Mouse (Mus musculus) adrenal gland, postnatal 14 days (tissue): ENCODE results near the gene Rex1bd. TPM values are rescaled to one million over a fixed set of nuclear protein-coding genes. Genes with fewer than 3 reads are reported as not detected.
"Not testable (repeated sequence)": the region's sequence is repeated elsewhere in the genome, so short reads cannot be mapped to it uniquely, and the experiment has no call there.

Experiments
- DNase-seq: peaks from one replicate; pipeline ENCODE4 v3.0.0; 2021; ENCODE audit warnings: mixed read lengths
- total RNA-seq: library from RNA; stranded (reverse); gene quantifications from 2 replicates; pipeline ENCODE4 v1.2.3, GENCODE M21; 2021

The Rex1bd gene
- total RNA-seq, 1 experiment from 2014 or later, result 123 TPM

- no peak for DNase-seq
Observed at GRCm38 (mm10) chr8:70529299-70529698, 22.7 kb upstream of the Rex1bd start.

DNA sequence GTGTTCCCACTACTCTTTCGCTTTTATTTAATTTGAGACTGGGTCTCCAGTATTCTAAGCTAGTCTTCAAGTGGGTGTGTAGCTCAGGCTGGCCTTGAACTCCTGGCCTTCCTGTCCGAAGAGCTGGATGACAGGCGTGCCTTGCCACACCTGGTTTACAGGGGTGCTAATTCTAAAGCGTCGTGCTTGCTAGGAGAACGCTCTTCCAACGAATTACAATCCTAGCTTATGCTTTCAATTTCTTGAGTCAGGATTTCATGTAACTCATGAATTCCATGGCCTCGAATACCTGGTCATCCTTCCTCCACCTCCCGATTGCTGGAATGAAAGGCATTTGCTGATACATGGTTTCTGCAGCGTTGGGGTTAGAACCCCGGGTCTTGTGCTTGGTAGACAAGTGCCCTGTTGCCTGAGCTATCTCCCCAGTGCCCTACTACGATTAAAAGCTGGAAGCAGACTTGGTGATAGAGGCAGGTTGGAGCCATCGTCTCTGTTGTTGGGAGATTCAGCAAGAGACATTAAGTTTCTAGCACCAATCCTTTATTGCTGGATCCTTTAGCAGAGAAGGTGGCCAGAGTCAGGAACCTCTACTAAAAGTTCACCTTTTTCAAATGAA lies 21.7 kb upstream of the Rex1bd start:
- DNase-seq, result no peak

DNA sequence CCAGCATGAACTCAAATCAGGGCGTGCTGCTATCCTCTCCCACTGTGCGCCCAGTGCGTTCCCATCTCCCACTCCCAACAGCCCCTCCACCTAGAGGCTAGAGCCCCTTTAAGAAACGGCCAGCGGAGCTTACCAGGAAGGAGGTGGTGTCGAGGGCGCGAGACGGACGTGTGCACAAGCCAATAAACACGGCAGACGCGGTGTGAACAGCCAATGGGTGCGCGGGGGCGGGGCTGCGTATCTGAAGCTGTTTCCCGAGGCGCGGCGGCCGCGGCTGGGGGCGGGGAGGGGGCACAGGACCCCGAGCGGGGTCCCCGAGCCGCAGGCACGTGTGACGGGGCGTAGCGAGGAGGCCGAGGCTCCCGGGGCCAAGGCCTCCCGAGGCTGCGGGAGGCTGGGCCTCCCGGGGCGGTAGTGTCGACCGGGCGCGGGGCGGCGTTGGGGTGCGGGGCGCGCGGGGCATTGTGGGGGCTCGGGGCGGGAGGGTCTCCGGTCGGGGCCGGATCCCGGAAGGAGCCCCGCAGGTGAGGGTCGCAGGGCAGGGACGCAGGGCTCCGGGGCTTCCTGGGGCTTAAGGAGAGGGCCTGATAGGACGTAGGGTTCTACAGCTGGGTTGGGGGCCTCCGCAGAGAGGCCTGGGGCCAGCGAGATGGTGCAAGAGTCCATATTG lies 21.1 kb upstream of the Rex1bd start, which contains the start of the genes Fkbp8 and Kxd1:
Gene Fkbp8 (plus strand): TSS at position 213 of the 670 bp plus-strand sequence.
Gene Kxd1 (minus strand): TSS at position 445 of the 670 bp plus-strand sequence.
- DNase-seq, result peak; percentile 98

- no peak for DNase-seq
Observed at GRCm38 (mm10) chr8:70527111-70527511, 20.6 kb upstream of the Rex1bd start.

DNA sequence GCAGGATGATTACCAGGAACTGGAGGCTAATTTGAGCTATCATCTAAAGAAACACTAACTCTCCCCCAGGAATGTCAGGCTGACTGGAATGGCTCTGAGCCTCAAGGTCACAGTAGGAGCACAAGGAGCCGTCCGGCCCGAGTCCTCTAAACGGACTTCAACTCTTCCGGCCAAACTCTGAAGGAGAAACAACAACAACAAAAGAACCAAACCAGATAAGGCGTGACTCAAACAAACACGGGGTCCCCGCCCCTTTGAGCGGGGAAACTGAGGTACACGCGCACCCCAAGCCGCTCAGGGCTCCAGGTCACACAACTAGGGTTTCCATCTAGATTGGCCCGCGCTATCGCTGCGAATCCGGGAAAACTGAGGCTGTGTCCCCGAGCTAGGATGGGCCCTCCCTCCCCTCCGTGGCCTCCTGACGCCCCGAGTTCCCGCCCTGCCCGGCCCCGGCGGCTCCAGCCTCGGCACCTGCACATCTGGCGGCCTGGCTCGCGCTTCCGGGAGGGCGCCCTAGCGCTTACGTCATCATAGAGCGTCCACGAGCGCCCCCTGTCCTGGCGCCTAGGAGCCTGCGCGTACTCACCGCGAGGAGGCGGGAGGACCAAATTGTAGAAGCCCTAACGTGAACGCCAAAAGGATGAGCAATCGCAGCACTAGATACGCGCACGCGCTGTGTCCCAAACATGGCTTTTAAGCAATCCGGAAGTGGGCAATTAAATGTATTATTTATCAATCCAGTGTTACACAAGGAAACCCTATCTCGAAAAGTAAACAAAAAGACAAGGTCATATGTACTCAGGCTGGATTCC lies 16.2 kb upstream of the Rex1bd start:
- DNase-seq, result peak; percentile 97

DNA sequence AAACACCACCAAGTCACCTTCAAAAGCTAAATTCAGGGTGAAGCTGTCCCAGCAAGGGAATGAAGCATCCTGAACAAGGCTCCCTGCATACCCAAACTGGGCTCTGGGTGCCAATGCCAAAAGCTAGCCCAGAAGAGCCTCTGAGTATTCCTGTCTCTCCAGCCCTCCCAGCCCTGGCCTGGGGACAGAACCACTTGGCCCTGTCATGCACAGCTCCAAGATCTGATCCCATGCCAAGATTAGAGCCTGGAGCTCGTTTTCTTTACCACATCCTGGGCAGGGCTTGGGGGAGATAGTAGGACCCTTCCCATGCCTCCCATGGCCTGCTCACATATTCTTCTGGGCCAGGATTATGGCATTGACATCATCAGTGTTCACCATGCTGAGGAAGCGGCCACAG lies 13.1 kb upstream of the Rex1bd start:
- no peak for DNase-seq

DNA sequence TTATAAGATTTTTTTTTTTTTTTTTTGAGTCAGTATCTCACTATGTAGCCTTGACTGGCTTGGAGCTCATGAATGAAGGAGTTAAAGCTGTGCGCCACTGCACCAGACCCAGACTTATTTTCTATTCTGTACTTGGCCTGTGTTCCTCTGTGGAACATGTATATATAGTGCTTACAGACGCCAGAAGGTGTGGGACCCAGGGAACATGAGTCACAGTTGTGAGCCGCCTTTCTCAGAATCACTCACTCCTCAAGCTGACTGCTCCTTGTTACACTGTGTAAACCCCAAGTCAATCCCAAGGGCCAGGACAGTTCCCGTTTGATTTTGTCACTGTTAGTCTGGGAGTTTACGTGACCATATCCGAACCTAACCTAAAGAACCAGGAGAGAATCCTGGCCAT lies 12.5 kb upstream of the Rex1bd start:
- no peak for DNase-seq

DNA sequence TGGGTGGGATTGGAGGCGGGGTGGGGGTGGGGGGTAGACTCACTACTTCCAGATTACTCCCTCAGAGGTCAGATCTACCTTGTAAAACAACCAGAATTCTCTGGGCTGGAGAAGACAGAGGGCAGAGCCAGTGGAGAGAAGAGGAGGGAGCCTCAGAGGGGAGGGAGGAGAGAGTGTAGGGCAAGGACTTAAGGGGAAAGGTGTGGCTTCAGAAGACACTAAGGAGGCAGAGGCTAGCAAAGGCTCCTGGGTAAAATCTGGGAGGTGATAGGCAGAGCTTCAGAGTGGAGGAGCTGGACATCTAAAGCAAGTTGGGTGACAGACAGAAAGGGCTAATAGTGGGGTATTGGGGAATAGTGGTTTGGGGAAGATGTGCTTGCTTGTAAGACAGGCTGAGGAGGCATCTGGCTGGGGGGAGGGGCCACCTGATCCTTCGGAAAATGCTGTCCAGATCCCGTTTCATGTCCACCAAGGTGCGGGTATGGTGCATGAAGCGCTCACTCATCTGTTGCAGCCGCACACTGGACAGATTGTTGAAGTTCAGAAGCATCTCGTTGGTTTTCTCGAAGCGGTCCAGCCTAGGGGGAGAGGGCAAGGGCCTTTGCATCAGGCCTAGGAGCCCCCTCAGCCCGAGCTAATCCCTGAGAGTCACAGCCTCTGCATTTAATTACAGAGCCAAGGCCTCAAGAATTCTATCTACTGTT lies 11.5 kb upstream of the Rex1bd start:
- DNase-seq, result no peak

DNA sequence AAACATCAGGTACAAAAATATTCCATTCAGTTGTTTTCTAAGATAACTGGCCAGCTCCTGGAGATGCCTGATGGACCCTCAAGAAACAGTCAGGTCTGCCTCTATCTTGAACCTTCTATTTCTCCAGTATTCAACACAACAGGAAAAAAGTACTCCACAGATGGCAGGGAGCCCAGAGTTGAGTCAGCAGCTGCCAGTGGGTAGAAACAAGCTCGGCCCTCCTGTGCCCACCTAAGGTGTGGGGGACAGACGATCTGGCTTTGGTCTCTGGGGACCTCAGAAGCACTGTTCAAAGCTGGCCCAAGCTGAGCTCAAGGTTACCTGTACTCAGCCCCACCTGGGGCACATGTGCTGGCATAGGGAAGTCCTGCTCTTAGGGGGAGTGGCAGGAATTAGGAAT lies 6.9 kb upstream of the Rex1bd start:
- peak; percentile 77 for DNase-seq

DNA sequence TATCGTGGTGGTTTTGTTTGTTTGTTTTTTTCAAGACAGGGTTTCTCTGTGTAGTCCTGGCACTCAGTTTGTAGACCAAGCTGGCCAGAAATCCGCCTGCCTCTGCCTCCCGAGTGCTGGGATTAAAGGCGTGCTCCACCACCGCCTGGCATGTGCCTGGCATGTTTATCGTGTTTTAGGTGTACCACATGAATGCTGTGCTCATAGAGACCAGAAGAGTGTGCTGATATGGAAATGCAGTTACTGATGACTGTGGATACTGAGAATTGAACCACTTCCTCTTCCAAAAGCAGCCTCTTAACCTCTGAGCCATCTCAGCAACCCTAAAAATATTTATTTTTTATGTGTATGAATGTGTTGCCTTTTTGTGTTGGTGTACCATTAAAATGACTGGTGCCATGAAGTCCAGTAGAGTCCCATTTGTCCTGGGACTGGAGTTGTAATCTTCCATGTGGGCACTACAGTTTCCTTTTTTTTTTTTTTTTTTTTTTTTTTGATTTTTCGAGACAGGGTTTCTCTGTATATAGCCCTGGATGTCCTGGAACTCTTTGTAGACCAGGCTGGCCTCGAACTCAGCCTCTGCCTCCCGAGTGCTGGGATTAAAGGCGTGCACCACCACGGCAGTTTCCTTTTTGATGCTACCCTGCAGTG lies 5.8 kb upstream of the Rex1bd start:
- no peak for DNase-seq

- no peak for DNase-seq
Observed at GRCm38 (mm10) chr8:70511770-70512169, 5.2 kb upstream of the Rex1bd start.

GRCm38 (mm10) chr8:70511174-70511573 lies 4.6 kb upstream of the Rex1bd start:
- DNase-seq, result not testable (repeated sequence)

DNA sequence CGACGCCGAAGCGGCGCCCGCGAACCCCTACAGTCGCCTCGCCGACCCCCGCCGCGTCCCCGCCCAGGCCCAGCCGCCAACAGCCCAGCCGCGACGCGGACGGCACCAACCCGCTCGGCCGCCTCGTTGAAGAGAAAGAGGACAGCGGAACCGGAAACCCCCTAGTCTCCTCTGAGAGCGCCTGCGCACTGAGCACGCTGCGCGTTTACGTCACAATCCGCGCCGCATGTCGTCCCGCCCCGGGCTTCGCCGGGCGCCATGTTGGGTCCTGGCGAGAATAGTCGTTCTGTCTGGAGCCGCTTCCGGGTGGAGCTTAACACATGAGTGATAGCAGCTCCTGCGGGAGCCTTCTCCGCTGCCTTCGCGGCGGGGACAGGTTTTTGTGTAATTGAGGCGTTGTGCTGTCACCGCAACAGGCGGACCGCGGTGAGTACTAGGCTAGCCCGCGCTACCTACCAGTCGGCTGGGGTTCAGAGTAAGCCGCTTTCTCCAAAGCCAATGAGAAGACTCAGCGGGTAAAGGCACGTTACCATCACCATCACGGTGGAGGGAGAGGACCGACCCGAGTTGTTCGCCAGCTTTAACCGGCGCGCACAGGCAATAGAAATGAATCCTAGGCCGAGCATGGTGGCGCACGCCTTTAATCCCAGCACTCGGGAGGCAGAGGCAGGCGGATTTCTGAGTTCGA lies 3.8 kb upstream of the Rex1bd start, which contains the start of gene Uba52:
Gene Uba52 (minus strand): TSS at position 574 of the 688 bp plus-strand sequence.
- DNase-seq, result peak; percentile 98

- DNase-seq, result no peak
Observed at GRCm38 (mm10) chr8:70509281-70509952, 2.9 kb upstream of the Rex1bd start.

GRCm38 (mm10) chr8:70507027-70507393 lies 458 bp upstream of the Rex1bd start:
- no peak for DNase-seq

DNA sequence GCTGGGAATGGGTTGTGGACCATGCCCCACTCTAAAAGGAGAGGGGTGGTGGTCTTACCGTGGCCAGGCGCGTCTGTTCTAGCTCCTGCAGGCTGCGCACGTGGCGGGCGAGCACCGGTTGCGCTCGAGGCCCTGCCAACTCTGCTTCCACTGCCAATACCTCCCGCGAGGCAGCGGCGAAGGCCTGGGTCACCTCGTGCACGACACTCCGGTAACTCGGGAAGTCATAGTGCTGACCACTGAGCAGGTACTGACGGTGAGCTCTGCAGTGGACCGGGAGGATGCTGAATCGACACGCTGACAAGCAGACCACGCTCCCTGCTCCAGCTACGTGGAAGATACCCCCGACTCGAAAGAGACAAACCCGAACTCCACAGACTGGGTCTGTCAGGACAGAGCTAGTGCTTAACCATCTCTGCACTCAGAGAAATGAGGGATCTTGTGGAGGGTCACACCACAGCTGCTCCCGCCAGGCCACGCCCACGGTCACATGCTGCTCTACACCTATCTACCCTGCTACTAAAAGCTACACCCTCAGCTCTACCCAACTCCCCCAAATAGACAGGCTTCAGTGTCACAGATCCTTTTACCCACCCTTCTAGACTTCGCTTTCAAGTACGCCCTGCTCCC lies 739 bp downstream of the Rex1bd start:
- DNase-seq, result peak; percentile 43

- peak; percentile 87 for DNase-seq
Observed at GRCm38 (mm10) chr8:70504851-70505250, 1.7 kb downstream of the Rex1bd start.

DNA sequence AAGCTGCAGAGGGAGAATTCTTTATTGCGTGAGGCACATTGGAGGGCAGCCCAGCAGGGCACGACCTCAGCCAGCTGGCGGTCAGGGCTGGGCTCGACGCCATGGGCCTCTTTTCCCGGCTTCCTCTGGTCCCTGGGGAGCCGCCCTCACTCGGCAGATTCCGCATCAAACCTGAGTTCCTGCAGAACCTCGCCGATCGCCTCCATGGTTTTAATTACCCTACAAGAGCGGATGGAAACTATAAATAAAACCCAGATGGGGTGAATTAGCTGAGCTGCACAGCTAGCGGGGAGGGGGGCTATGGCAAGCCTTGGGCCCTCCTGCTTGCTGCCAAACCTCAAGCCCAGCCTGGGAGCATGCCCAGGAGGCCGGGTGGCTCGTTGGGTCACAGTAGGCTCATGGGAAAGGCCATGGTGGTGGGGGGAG lies 2.2 kb downstream of the Rex1bd start:
- DNase-seq, result peak; percentile 81

DNA sequence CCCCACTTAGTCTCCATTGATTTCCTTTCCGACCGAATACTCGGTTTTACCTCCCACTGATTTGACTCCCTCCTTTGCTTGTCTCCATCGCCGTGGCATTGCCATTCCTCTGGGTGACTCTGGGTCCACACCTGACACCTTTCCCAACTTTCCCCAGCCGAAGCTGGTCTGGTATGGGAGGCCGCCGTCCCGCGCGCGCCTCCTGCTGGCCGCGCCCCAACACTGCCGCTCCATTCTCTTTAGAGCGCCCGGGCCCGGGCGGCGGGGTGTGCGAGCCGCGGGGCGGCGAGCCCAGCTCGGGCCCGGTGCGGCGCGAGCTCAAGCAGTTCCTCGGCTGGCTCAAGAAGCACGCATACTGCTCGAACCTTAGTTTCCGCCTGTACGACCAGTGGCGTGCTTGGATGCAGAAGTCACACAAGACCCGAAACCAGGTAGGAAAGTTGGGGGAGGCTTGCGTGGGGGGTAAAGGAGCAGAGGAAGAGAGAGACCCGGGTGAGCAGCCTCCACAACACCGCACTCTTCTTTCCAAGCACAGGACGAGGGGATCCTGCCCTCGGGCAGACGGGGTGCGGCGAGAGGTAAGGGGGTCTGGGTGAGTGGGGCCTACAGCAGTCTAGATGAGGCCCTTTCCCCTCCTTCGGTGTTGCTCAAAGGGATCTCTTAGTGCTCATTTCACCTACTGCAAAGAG lies 3.3 kb downstream of the Rex1bd start:
- peak; percentile 80 for DNase-seq

GRCm38 (mm10) chr8:70502540-70502939 lies 4.0 kb downstream of the Rex1bd start:
- DNase-seq, result no peak
